Mouse (Mus musculus) CH12F3 (cell line): ENCODE measurements around the gene Ofcc1.

Source experiments
- in situ Hi-C: fragments of 300-500 bp; cut with MboI; formaldehyde crosslinking; loops from 2 replicates; pipeline ENCODE4 v1.14.3; 2020; ENCODE audit warnings: low sequenced_read_pairs

Gene Ofcc1

DNA sequence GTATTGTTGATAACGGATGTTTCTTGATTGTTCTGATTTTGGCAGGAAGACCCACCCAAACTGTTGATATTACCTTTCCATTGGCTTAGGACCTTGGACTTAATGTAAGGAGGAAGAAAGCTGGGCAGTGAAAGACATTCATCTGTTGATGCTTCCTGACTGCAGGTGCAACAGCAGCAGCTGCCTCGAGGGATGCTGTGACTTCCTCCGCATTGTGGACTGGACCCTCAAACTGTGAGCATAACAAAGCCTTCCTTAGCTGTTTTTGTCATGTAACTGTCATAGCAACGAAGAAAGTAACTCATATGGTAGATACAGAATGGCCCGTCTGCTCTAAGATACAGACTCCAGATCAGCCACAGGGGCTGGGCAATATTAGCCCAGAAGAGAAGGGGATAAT, 102.5 kb downstream of the Ofcc1 start:
- in situ Hi-C loops = no loop called here

DNA sequence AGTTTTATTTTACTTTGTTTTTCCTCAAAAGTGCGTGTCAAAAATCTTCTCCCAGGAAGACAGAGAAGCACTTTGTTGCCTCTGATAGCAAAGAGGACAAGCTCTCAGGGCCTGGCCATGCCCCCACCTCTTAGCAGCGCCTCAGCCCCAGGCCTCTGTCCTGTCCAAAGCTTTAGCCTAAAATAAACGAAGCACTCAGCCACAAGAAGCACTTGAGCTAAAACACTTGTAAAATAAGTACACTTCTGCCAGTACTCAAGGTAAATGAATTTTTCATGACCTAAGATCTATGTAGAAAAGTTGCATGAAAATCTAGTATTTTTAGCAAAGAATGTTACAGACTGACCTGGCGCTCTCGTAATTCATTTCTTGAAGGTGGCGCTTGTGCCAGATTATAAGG, 117.4 kb downstream of the Ofcc1 start:
- in situ Hi-C loops = no loop called here

DNA sequence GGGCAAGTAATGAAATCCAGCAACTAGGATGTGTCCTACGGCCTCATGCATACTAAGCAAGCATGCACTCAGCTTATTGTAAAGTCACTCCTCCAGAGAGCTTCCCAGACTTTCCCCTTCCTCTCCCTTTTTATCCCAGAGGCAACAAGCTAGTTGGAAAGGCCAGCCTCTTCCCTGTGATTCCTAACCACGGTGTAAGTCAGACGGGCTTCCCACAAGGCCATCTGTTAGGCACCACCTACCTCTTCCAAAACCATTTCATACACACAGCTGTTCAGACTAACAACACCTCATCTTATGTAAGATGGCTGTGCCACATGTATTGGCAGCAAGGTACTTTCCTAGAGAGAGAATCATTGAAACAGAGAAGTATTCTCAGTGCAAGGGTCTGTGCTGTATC, 124.9 kb downstream of the Ofcc1 start:
- in situ Hi-C loops = no loop called here

DNA sequence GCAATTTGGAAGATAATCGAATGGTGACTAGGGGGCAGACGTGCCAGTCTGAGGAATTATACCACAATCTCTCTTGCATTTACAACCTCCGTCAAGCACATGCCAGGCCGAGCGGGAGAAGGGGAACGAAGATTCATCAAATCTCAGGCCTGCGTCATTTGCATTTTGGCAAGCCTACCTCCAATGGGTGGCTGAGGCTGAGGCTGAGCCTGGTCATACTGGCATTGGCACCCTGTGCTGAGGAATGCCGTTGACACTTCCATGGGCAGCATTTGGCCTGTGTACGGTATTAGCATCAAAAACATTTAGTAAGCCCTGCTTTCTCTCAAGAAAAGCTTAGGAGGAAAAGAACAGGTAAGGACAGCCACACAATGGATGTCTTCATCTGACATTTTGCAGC, 152.9 kb downstream of the Ofcc1 start:
- in situ Hi-C loops = no loop called here

DNA sequence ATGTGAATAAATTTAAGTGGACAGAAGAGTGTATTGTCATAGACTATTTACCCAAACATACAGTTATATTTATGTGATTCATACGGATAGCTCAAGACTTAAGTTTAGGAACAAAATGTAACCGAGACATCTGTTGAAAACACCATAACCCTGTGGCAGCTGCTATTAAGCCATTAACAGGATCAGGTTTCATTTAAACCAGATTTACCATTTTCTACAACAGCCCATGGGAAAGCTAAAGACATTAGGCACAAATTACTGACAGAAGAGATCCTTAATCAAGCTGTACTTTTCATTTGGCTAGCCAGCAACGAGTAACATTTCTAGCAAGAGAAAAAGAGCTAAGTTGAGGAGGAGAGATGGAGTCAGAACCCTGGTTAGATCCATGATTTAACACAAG, 179.5 kb downstream of the Ofcc1 start:
- in situ Hi-C loops = no loop called here

GRCm38 (mm10) chr13:40171775-40172174, 189.5 kb downstream of the Ofcc1 start:
- in situ Hi-C loops = no loop called here

DNA sequence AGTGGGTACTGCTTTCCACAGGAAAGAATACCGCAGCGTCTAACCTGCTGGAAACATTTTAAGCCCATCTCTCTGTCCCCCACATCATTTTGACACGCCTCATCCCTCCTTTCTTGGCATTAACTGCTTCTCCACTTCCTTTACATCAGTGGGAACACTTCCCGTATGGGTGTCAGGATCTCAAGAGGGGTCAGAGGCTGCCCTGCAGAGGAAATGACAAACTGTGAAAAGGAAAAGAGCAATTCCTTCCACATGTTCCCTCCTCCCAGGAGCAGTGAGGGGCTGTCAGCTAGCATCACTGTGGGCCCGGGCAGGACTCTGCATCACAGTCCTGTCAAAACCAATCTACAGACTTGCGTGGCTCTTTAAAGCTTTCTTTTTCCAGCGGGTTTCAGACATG, 193.4 kb downstream of the Ofcc1 start:
- in situ Hi-C loops = no loop called here

DNA sequence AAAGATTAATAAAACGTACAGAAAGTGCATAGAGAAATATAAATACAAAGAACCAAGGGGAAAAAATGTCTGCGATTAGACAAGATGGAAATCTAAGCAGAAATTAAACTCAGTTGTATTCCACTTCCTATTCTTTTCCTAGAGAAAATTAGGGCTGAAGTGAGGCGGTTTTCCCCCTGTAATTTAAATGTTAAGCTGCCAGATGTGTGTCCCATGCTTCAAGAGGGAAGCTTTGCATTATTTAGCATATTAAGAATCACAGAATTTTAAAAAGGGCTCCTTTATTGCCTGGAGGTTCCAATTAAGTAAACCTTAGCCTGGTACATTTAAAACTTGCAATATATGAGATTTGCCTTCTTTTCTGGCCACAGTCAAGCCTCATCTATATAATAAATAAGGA, 205.8 kb downstream of the Ofcc1 start:
- in situ Hi-C loops = no loop called here

DNA sequence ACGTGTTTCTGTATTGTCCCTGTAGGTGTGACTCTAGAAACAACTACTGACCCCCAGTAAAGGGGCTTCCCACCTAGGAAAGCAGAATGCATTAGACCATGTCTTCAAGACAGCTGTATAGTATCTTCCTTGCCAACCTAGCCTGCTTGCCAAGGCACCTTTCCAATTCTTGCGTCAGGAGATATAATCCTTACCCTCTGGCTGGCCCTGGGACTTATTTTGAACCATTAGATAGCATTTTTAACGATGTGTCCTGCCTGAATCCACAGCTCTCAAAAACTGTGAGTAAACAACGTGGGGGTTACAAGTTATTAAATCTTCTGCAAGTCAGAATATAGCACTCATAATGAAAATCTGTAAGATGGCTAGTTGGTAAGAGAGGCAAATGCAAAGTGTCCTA, 221.3 kb downstream of the Ofcc1 start:
- in situ Hi-C loops = no loop called here

- in situ Hi-C loops = no loop called here
These were observed 225.2 kb downstream of the Ofcc1 start for GRCm38 (mm10) chr13:40136096-40136495.

DNA sequence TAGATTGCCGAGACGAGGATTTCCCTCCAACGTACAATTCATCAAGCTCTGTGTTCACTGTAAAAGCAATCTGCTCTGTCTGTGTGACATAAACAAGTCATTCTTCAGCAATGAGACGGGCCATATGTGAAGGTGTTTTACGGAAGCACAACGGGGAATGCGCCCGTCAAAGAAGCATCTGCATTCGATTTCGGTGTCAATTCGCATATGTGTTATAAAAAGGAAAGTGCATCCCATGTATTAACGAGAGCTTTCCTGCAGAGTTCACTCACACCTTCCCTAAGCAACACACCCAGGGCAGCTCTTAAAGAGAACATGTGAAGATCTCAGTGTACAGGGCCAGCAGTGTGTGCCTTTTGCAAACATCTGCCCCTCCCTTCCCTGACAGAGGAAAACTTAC, 225.6 kb downstream of the Ofcc1 start:
- in situ Hi-C loops = no loop called here

DNA sequence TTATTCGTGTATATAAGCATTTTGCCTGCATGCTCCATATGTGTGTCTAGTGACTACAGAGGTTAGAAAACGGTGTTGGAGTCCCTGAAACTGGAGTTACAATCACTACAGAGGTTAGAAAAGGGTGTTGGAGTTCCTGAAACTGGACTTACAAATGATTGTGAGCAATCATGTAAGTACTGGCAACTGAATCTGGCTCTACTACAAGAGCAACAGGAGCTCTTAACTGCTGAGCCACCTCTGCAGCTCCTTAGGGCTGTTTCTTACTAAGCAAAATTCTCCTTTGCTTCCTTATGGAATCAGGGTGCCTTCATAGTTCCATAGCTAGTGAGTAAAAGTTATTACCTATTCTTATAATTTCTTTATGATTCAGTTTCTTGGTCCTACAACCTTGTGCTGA, 237.4 kb downstream of the Ofcc1 start:
- in situ Hi-C loops = no loop called here

GRCm38 (mm10) chr13:40112336-40112735, 248.9 kb downstream of the Ofcc1 start:
- in situ Hi-C loops = no loop called here

GRCm38 (mm10) chr13:40076236-40076635, 285.0 kb downstream of the Ofcc1 start:
- in situ Hi-C loops = no loop called here

DNA sequence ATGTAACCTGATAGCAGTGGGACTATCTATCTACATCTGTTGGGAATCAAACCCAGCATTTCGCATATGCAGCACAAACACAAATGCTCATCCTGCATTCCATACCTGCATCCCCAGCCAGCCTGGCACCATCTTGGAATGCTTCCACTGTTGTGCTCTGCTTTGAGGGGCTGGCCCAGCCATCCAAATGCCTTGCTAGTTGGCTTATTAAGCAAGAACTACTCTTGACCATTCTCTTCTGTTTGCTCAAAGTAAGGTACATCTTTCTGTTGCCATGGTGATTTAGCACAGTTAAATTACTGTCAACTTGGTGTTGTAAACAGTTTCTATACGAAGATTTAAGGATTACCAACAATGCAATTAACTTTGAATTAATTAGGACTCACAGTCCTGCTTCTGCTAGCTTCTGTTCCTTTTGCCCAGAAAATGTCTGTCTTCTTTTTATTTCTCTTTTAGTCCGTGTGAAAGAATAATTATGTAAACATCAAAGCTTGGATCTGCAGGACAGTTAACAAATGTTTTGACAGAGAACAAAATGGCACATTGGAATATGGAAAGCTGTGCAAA, 286.3 kb downstream of the Ofcc1 start:
- in situ Hi-C loops = no loop called here

DNA sequence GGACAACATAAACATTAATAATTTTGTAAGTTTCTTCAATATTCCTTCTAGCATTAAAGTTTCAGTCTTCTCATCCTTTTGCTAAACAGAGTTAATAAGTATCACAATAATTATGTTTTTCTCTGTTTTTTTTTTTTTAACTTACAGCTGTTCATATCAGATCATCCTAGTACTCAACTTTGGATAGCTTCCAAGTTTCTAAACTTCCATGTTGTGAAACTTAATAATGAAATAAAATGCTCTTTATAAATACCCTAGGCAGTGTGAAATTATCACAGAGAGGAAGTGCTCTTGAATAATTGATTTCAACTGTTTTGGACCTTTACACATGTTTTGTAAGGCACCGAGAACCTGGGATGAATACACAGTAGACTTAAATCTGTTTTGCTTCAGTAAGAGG, 291.2 kb downstream of the Ofcc1 start:
- in situ Hi-C loops = no loop called here

- in situ Hi-C loops = no loop called here
These were observed 300.0 kb downstream of the Ofcc1 start for GRCm38 (mm10) chr13:40061281-40061680.

DNA sequence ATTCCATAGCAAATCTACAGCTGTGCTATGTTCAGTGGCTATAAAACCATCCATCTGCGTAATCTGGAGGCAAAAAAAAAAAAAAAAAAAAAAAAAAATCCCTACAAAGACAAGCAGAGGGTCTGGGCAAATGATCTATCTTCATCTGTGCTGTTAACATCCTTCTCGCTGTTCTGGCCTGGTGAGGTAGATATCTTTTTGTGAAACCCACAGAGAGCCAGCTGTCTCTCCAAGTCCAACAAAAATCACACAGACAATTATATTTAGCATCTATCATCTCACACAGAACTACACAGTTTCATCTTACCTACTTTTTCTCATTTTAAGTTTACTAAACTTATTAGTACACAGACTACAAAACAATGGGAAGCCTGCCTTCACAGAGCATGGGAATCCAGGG, 323.4 kb downstream of the Ofcc1 start:
- in situ Hi-C loops = no loop called here

GRCm38 (mm10) chr13:40036981-40037765, 324.1 kb downstream of the Ofcc1 start:
- in situ Hi-C loops = no loop called here

DNA sequence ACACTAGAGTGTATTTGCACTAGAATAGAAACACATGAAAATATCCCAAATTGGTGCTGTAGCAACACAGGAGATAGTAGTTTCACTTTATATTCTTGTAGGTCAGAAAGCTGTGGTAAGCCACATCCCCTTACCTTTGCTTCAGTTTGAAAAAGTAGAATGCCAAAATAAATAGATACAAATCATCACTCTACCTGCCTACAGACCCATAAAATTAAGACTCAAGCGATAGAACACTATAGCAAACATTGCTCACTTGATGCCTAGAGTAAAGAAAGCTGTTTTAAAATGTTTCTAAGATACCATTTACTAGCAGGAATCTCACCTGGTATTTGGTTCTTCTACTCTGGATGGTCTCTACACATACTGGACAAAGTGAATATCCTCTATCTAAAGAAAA, 331.8 kb downstream of the Ofcc1 start:
- in situ Hi-C loops = no loop called here

- in situ Hi-C loops = no loop called here
These were observed 332.4 kb downstream of the Ofcc1 start for GRCm38 (mm10) chr13:40028827-40029226.

- in situ Hi-C loops = no loop called here
These were observed 335.4 kb downstream of the Ofcc1 start for GRCm38 (mm10) chr13:40025816-40026215.
